Mouse (Mus musculus): ENCODE measurements around the gene Rsbn1. TPM values are rescaled to one million over a fixed set of nuclear protein-coding genes. Genes with fewer than 3 reads are reported as not detected.
A peak's percentile ranks its signal among the peaks of the same experiment; 100 is the strongest.

Rsbn1 gene
- 0.91 and 1.1 TPM in 2 replicates for polyA plus RNA-seq (2012)

DNA sequence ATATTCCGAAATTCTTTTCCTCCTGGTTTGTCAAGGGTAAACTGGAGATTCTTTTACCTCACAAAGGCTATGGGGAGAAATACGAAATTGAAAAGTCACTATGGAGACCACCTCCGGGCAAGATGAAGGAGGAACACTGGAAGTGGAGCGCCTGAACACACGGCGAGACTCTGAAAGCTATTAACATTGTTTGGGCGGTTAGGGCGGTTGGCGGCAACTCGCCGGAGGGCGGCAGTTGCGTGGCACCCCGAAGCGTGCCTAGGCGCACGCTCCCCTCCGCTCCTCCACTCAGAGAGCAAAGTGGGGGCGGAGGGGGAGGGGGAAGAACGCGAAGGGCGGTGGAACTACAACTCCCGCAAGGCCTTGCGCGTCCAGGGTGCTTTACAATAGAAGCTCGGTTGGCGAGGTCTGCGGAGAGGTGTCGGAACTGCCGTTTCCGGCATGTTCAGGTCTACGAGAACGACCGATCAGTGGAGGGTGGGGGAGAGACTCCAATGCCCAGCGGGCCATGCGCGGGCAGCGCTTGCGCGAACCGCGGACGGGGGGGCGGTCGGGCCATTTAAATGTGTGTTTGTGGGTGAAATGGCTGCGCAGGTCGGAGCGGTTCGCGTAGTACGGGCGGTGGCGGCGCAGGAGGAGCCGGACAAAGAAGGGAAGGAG is at the start of gene Rsbn1:
Rsbn1 (plus strand) TSS at position 111 of the 660 bp plus-strand sequence.
- TF ChIP-seq GATA1 (IDR thresholded peaks at IDR 0.05; ENCODE audit: low read length) (no peak), TAL1 (IDR thresholded peaks at IDR 0.05; ENCODE audit: low read length) (no peak)

DNA sequence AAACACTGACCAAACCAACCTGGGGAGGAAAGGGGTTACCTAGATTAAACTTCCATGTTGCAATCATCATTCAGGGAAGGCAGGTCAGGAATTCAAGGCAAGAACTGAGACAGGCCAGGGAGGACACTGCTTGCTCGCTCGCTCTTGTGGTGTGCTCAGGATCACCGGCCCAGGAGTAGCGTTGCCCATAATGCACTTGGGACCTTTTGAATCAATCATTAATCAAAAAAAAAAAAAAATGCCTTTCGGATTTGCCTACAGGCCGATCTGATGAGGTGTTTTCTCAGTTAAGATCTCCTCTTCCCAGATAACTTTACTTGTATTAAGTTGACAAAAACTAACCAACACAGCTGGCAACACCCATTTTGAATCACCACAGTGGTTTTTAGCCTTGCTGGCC is 49.7 kb upstream of the Rsbn1 start:
- H3K4me1 ChIP-seq (ENCODE audit: control insufficient read depth) = peaks cover 7% of the 10 kb centered on the region
- TF ChIP-seq TAL1 (IDR thresholded peaks at IDR 0.05; ENCODE audit: low read length) (no peak), GATA1 (IDR thresholded peaks at IDR 0.05; ENCODE audit: low read length) (no peak)
- H3K36me3 ChIP-seq (ENCODE audit: control insufficient read depth) = no peaks in the 10 kb centered on the region
- H3K4me3 ChIP-seq (replicated peaks) = no peak overlapping the region
- no peaks in the 10 kb centered on the region for H3K9me3 ChIP-seq (ENCODE audit: control insufficient read depth, low read length)
- peaks cover 6% of the 10 kb centered on the region for H3K27me3 ChIP-seq (ENCODE audit: control insufficient read depth)

More for the DNA sequence above, at the start of gene Rsbn1:
- Histone ChIP-seq H3K27me3 (ENCODE audit: control insufficient read depth) (no peaks in the 10 kb centered on the region), H3K4me1 (ENCODE audit: control insufficient read depth) (peaks cover 23% of the 10 kb centered on the region), H3K36me3 (ENCODE audit: control insufficient read depth) (no peaks in the 10 kb centered on the region), H3K9me3 (ENCODE audit: control insufficient read depth, low read length) (no peaks in the 10 kb centered on the region), H3K4me3 (replicated peaks) (peak within 1 kb of the TSS; percentile 79)

DNA sequence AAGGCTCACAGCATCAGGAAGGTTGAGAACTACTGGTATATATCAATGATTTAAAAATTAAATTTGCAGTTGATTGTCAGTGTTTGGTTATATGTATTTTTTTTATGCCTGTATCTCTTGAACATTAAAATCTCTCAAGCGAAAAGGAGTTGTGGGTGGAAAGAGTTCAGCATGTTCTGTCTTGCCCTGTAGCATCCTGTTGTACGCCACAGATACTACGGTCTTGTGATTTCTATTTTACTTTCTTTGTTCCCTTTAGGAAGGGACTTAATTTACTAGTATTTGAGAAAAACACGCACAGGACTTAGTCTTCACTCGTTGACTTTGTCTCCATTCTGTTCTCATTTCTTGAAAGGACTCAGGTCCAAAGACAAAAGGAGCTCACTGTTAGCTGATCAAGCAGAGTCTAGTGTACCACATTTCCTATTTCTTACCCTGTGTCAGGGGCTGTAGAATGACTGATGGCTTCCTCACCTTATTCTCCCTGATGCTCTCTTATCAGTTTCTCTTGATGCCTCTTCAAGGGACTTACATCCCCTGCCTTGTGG is 46.4 kb upstream of the Rsbn1 start:
- TF ChIP-seq GATA1 (IDR thresholded peaks at IDR 0.05; ENCODE audit: low read length) = no peak
- TF ChIP-seq TAL1 (IDR thresholded peaks at IDR 0.05; ENCODE audit: low read length) = no peak
- no peaks in the 10 kb centered on the region for H3K36me3 ChIP-seq (ENCODE audit: control insufficient read depth)
- no peaks in the 10 kb centered on the region for H3K27me3 ChIP-seq (ENCODE audit: control insufficient read depth)
- H3K4me1 ChIP-seq (ENCODE audit: control insufficient read depth) = no peaks in the 10 kb centered on the region
- no peaks in the 10 kb centered on the region for H3K9me3 ChIP-seq (ENCODE audit: control insufficient read depth, low read length)
- H3K4me3 ChIP-seq (replicated peaks) = no peak overlapping the region

DNA sequence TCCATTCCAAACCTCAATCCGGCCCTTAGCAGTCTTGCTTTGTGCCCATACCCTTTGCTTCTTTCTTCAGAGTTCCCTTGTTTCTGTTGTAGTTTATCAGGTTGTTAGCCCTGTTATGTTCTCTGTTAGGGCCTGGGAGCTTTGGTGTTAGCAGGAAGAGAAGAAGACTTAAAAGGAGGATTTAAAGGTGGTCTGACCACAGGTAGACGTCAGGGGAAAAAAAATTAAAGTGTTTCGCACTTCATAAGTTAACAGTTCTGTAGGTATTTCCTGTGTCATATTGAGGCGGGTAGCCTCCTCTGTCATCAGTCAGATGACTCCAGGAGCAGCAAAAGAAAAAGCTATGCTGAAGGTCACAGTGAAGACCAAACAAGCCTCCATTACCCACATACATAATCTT is 45.9 kb upstream of the Rsbn1 start:
- no peaks in the 10 kb centered on the region for H3K36me3 ChIP-seq (ENCODE audit: control insufficient read depth)
- TF ChIP-seq TAL1 (IDR thresholded peaks at IDR 0.05; ENCODE audit: low read length) = no peak
- no peak for TF ChIP-seq GATA1 (IDR thresholded peaks at IDR 0.05; ENCODE audit: low read length)
- H3K9me3 ChIP-seq (ENCODE audit: control insufficient read depth, low read length) = no peaks in the 10 kb centered on the region
- H3K4me1 ChIP-seq (ENCODE audit: control insufficient read depth) = no peaks in the 10 kb centered on the region
- no peak overlapping the region for H3K4me3 ChIP-seq (replicated peaks)
- H3K27me3 ChIP-seq (ENCODE audit: control insufficient read depth) = no peaks in the 10 kb centered on the region

DNA sequence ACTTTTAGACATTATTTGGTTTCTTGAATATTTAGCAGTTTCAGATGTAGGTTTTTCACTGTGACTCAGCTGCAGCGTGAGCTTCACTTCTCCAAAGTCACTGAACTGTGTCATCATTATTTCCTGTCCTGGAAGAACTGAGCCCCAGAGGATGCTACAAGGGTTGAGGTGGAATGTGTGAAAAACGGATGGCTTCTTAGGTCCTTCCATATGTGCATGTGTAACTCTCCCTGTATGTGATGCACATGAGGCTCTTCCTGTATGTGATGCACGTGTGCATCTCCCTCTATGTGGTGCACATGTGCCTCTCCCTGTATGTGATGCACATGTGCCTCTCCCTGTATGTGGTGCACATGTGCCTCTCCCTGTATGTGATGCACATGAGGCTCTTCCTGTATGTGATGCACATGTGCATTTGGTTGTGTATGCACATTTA is 41.2 kb upstream of the Rsbn1 start:
- H3K27me3 ChIP-seq (ENCODE audit: control insufficient read depth) = peaks cover 5% of the 10 kb centered on the region
- H3K36me3 ChIP-seq (ENCODE audit: control insufficient read depth) = no peaks in the 10 kb centered on the region
- TF ChIP-seq GATA1 (IDR thresholded peaks at IDR 0.05; ENCODE audit: low read length) = no peak
- no peak for TF ChIP-seq TAL1 (IDR thresholded peaks at IDR 0.05; ENCODE audit: low read length)
- H3K4me1 ChIP-seq (ENCODE audit: control insufficient read depth) = no peaks in the 10 kb centered on the region
- no peak overlapping the region for H3K4me3 ChIP-seq (replicated peaks)
- H3K9me3 ChIP-seq (ENCODE audit: control insufficient read depth, low read length) = no peaks in the 10 kb centered on the region

DNA sequence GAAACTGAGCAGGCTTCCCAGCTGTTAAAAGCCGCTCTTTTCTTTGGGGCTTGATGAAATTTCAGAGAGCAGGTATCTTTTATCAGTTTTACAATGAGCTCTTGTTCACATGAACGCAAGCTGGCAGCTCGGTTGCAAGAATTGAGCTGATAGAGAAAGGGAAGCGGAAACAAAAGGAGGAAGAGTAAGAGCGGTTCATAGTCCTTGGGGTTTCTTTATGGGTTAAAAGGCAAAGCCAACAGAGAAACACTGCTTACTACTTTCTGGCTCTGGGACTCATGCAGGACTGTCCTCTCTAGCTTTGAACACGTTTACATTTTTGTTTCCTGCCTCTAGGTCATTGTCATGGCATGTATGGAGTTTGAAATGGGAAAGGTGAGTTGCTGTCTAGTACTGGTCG is 39.6 kb upstream of the Rsbn1 start:
- peaks cover 5% of the 10 kb centered on the region for H3K27me3 ChIP-seq (ENCODE audit: control insufficient read depth)
- TF ChIP-seq GATA1 (IDR thresholded peaks at IDR 0.05; ENCODE audit: low read length) (no peak), TAL1 (IDR thresholded peaks at IDR 0.05; ENCODE audit: low read length) (no peak)
- H3K9me3 ChIP-seq (ENCODE audit: control insufficient read depth, low read length) = no peaks in the 10 kb centered on the region
- no peaks in the 10 kb centered on the region for H3K4me1 ChIP-seq (ENCODE audit: control insufficient read depth)
- H3K36me3 ChIP-seq (ENCODE audit: control insufficient read depth) = no peaks in the 10 kb centered on the region
- H3K4me3 ChIP-seq (replicated peaks) = no peak overlapping the region

DNA sequence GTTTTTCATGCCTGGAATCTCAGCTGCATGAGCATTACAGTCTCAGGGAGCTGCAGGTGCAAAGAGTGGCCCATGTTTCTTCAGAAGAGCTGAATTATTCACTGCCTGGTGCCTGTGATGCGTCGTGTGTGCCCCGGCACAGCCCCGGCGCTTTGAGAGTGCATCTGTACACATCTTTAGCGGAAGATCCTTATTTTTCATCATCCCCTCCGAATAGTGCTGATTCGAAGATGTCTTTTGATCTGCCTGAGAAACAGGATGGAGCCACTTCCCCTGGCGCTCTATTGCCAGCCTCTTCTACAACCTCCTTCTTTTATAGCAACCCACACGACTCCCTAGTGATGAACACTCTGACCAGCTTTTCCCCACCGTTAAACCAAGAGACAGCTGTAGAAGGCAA is 28.0 kb upstream of the Rsbn1 start:
- no peaks in the 10 kb centered on the region for H3K36me3 ChIP-seq (ENCODE audit: control insufficient read depth)
- TF ChIP-seq GATA1 (IDR thresholded peaks at IDR 0.05; ENCODE audit: low read length) = no peak
- TF ChIP-seq TAL1 (IDR thresholded peaks at IDR 0.05; ENCODE audit: low read length) = no peak
- no peaks in the 10 kb centered on the region; the same call in 1 of the 2 replicates for H3K27me3 ChIP-seq (ENCODE audit: control insufficient read depth)

DNA sequence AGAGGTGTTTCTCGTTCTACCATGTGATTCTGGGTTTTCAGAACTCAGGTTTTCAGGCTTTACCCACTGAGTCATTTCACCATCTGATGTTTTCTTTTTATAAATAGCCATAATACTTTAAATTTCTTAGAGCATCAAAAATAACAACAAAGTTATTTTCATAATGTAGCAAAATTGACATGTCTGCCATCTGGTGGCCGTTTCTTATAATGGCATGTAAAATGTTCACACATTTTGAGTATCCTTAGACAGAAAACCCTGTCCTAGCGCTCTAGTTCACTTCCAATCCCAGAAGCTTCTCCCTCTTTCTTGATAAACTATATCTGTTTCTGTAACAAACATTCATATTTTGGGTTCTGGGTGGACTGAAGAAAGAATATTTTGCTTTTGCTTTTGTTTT is 26.3 kb upstream of the Rsbn1 start:
- TF ChIP-seq TAL1 (IDR thresholded peaks at IDR 0.05; ENCODE audit: low read length) = no peak
- H3K4me1 ChIP-seq (ENCODE audit: control insufficient read depth) = no peaks in the 10 kb centered on the region

More for the DNA sequence above, 28.0 kb upstream of the Rsbn1 start:
- no peak overlapping the region for H3K4me3 ChIP-seq (replicated peaks)
- no peaks in the 10 kb centered on the region for H3K4me1 ChIP-seq (ENCODE audit: control insufficient read depth)
- no peaks in the 10 kb centered on the region for H3K9me3 ChIP-seq (ENCODE audit: control insufficient read depth, low read length)

DNA sequence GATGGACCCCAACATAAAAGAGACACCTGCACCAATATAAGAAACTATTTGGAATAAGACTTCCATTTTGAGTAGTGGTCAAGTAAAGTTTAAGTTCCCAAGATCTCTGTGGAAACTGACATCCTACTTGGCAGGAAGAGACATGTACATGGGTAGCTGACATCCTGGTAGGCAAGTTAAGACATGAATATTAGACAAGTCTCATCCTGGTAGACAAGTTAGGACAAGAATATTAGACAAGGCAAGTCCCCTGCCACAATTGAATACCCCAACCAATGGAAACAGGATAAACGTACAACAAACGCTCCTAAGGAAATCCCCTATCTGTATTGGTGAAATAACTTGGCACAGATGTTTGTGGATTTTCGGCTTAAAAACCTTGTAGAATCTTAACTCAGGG is 20.5 kb upstream of the Rsbn1 start:
- no peak for TF ChIP-seq GATA1 (IDR thresholded peaks at IDR 0.05; ENCODE audit: low read length)
- no peak for TF ChIP-seq TAL1 (IDR thresholded peaks at IDR 0.05; ENCODE audit: low read length)
- no peaks in the 10 kb centered on the region for H3K4me1 ChIP-seq (ENCODE audit: control insufficient read depth)
- H3K36me3 ChIP-seq (ENCODE audit: control insufficient read depth) = no peaks in the 10 kb centered on the region

More for the DNA sequence above, 26.3 kb upstream of the Rsbn1 start:
- no peaks in the 10 kb centered on the region; the same call in 1 of the 2 replicates for H3K27me3 ChIP-seq (ENCODE audit: control insufficient read depth)
- no peak overlapping the region for H3K4me3 ChIP-seq (replicated peaks)
- H3K36me3 ChIP-seq (ENCODE audit: control insufficient read depth) = no peaks in the 10 kb centered on the region
- no peaks in the 10 kb centered on the region for H3K9me3 ChIP-seq (ENCODE audit: control insufficient read depth, low read length)

More for the DNA sequence above, 20.5 kb upstream of the Rsbn1 start:
- no peak overlapping the region for H3K4me3 ChIP-seq (replicated peaks)
- H3K9me3 ChIP-seq (ENCODE audit: control insufficient read depth, low read length) = no peaks in the 10 kb centered on the region
- H3K27me3 ChIP-seq (ENCODE audit: control insufficient read depth) = no peaks in the 10 kb centered on the region
